Comparison of ENCODE assay signal across 8 mouse cellular contexts in the genomic region with DNA sequence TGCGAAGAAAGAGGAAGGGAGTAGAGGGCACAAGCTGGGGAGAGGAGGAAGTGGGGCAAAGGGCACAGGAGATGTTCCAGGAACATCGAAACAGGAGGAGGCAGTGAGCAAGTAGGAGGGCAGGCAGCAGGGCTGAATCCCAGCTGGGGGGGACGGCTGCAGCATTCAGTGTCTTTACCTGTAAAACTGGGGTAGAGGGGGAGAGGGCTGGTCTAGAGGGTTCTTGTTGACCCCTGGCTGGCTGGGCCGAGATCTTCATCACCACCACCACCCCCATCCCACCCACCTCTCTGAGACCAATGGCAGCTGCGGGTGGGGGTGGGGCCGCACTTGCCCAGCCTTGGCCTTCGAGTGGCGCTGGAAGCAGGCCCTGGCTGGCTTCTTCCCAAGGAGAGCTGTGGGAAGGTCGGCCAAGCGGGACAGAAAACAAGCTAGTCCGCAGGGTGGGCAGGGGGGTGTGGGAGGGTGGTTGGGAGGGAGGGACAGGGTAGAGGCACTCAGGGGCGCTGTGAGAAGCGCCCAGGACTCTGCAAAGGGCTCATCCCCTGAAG. TPM values are rescaled to one million over a fixed set of nuclear protein-coding genes. Genes with fewer than 3 reads are reported as not detected.
DNase-seq lines count a peak whose midpoint lies in the region; ATAC-seq and TF ChIP-seq lines count a peak whose summit lies in the region.

A gene (plus strand): TSS at position 496 of the 551 bp plus-strand sequence.

- peak within 1 kb of the TSS; percentile 79 for H3K4me2 ChIP-seq in limb, embryonic 13.5 days (replicated peaks)
- H3K4me2 ChIP-seq in midbrain, embryonic 15.5 days: peak within 1 kb of the TSS; percentile 74

- no peaks in the 10 kb centered on the region for H3K27me3 ChIP-seq in liver, adult 2 months (ENCODE audit: control insufficient read depth, insufficient read depth, low read length)
- peaks cover 56% of the 10 kb centered on the region for H3K27me3 ChIP-seq in limb, embryonic 13.5 days
- H3K27me3 ChIP-seq in midbrain, embryonic 15.5 days (replicated peaks): 0 out of 2 replicates have a peak, but pooled peaks cover 3% of the 10 kb centered on the region

- TF ChIP-seq CTCF in liver, adult 2 months (IDR thresholded peaks at IDR 0.05; ENCODE audit: low read depth, low read length): no peak
- TF ChIP-seq CTCF in cortical plate, adult 2 months (IDR thresholded peaks at IDR 0.05; ENCODE audit: extremely low read depth, insufficient read depth, low read length): no peak

- H3K9ac ChIP-seq in liver, adult 2 months (ENCODE audit: low read depth, low read length): peak within 1 kb of the TSS; percentile 76
- H3K9ac ChIP-seq in limb, embryonic 13.5 days: peak within 1 kb of the TSS; percentile 64
- peak within 1 kb of the TSS; percentile 51 for H3K9ac ChIP-seq in midbrain, embryonic 15.5 days

- H3K4me3 ChIP-seq in liver, adult 2 months (ENCODE audit: insufficient read depth, low read depth, low read length): peak within 1 kb of the TSS; percentile 67
- H3K4me3 ChIP-seq in cortical plate, adult 2 months (ENCODE audit: insufficient read depth, low read length): peak within 1 kb of the TSS; percentile 58
- H3K4me3 ChIP-seq in limb, embryonic 13.5 days: peak within 1 kb of the TSS; percentile 69
- H3K4me3 ChIP-seq in midbrain, embryonic 15.5 days: peak within 1 kb of the TSS; percentile 70

- 19% methylated on average over 13 of the region's 13 CpGs for WGBS in liver, adult 2 months
- 11% methylated on average over 13 of the region's 13 CpGs for WGBS in limb, embryonic 13.5 days
- 13% methylated on average over 13 of the region's 13 CpGs for WGBS in midbrain, embryonic 15.5 days

- H3K4me1 ChIP-seq in liver, adult 2 months (ENCODE audit: control insufficient read depth, insufficient read depth, low read length): peaks cover 4% of the 10 kb centered on the region; the same call in 1 of the 2 replicates
- peaks cover 5% of the 10 kb centered on the region; the same call in 1 of the 2 replicates for H3K4me1 ChIP-seq in cortical plate, adult 2 months (ENCODE audit: control insufficient read depth, insufficient read depth, low read length)
- H3K4me1 ChIP-seq in limb, embryonic 13.5 days: peaks cover 35% of the 10 kb centered on the region
- H3K4me1 ChIP-seq in midbrain, embryonic 15.5 days: peaks cover 33% of the 10 kb centered on the region

- DNase-seq in liver, adult 2 months (ENCODE audit: extremely low read depth, low read depth, low spot score): peak; percentile 40
- DNase-seq in liver: no peak
- peak; percentile 74 to 84 for DNase-seq in heart, adult 9 months (ENCODE audit: low spot score in 2 of 2)
- DNase-seq in kidney, adult 8-10 months: peak; percentile 87 to 92
- DNase-seq in spleen, adult 12 weeks (ENCODE audit: low spot score): no peak

- peaks cover 9% of the 10 kb centered on the region for H3K9me3 ChIP-seq in limb, embryonic 13.5 days
- no peaks in the 10 kb centered on the region for H3K9me3 ChIP-seq in midbrain, embryonic 15.5 days

- no peak for TF ChIP-seq POLR2A in liver, adult 2 months (IDR thresholded peaks at IDR 0.05; ENCODE audit: extremely low read depth, insufficient read depth, low read length)
- TF ChIP-seq POLR2A in cortical plate, adult 2 months (IDR thresholded peaks at IDR 0.05; ENCODE audit: extremely low read depth, insufficient read depth, low read length): peak; percentile 35; the same call in 1 of the 2 replicates

- peak within 1 kb of the TSS; percentile 82 for H3K27ac ChIP-seq in liver, adult 2 months (replicated peaks; ENCODE audit: insufficient read depth, low read depth, low read length)
- peak within 1 kb of the TSS; percentile 47 for H3K27ac ChIP-seq in cortical plate, adult 2 months (ENCODE audit: insufficient read depth, low read length)
- peak within 1 kb of the TSS; percentile 88 for H3K27ac ChIP-seq in limb, embryonic 13.5 days
- H3K27ac ChIP-seq in midbrain, embryonic 15.5 days: peak within 1 kb of the TSS; percentile 88

- no peaks in the 10 kb centered on the region for H3K36me3 ChIP-seq in liver, adult 2 months (ENCODE audit: control insufficient read depth, insufficient read depth, low read length)
- no peaks in the 10 kb centered on the region for H3K36me3 ChIP-seq in limb, embryonic 13.5 days
- H3K36me3 ChIP-seq in midbrain, embryonic 15.5 days (replicated peaks): no peaks in the 10 kb centered on the region

- no peak for ATAC-seq in limb, embryonic 13.5 days (ENCODE audit: low FRiP score, low read depth)
- ATAC-seq in midbrain, embryonic 15.5 days (replicated peaks): no peak

- H3K79me2 ChIP-seq in liver, adult 2 months (ENCODE audit: control insufficient read depth, insufficient read depth, low read length): no peaks in the 10 kb centered on the region

RNA-seq across cellular contexts. Expression of the gene that starts here (rescaled TPM):
- total RNA-seq in liver, adult 2 months (2014; rRNA removed): 6.8 and 7.2 TPM in 2 replicates
- 12.5 and 15.7 TPM in 2 replicates for polyA plus RNA-seq in liver, adult 2 months (2012; rRNA removed)
- polyA plus RNA-seq in cortical plate, adult 2 months (2012; rRNA removed): 146 and 167 TPM in 2 replicates
- polyA plus RNA-seq in limb, embryonic 13.5 days (2015; fragmentation: Nextera tagmentation; extraction: Ambion mirVana): 52.2 and 52.3 TPM in 2 replicates
- polyA plus RNA-seq in midbrain, embryonic 15.5 days (2015; fragmentation: Nextera tagmentation; extraction: Ambion mirVana): 66.9 and 67.4 TPM in 2 replicates

Comparison
In these comparisons a context has a peak if more than half of its experiments do, and no peak if none do; other contexts are left out.
1. DNase-seq: peak in liver, adult 2 months (single experiment), heart, adult 9 months (2 of 2) and kidney, adult 8-10 months (2 of 2); none in liver (single experiment) and spleen, adult 12 weeks (single experiment).
2. Peak in every context shown above with its lines, with median percentiles within 50 percentile points of each other: H3K27ac ChIP-seq, H3K4me3 ChIP-seq and H3K9ac ChIP-seq.